Mouse (Mus musculus) testis, adult 2 months (tissue): Measurements from ENCODE around the gene Celsr3.

Source experiments
- CTCF ChIP-seq: fragments of 200-500 bp; IDR thresholded peaks from 2 replicates; pipeline ENCODE4 v1.5.1; 2012; ENCODE audit warnings: low read depth, mild to moderate bottlenecking, inconsistent platforms, low read length, moderate library complexity; ENCODE audit not compliant: control insufficient read depth, insufficient read depth, insufficient replicate concordance
- POLR2A ChIP-seq: fragments of 200-500 bp; IDR thresholded peaks from 2 replicates; pipeline ENCODE4 v1.6.1; 2012; ENCODE audit warnings: low read depth, mild to moderate bottlenecking, inconsistent platforms, low read length, moderate library complexity; ENCODE audit not compliant: control insufficient read depth

DNA sequence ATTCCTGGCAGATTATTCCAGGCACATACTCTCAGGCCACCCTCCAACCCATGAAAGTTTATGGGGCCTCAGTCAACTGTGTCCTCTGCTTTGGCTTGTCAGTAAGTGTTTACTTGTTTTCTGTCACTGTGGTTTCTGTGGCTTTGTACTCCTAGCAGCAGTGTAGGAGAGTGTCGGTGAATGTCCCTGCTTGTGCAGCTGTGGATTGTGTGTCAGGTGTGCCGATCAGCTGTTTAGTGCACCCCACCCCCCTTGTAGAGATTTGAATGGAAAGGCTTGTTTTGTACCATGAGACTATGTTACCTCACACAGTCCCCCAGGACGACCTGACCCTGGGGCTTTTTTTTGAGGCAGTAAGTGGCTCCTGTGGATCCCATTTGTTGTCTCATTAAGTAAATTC lies 33.4 kb upstream of the Celsr3 start:
- TF ChIP-seq POLR2A (no peak), CTCF (no peak)
